Mouse (Mus musculus) liver, embryonic 14.5 days (tissue): ENCODE measurements around the gene Hk1.

Experiments used
- CTCF ChIP-seq: IDR thresholded peaks from 2 replicates; pipeline ENCODE4 v1.5.1; 2016; ENCODE audit warnings: antibody characterized with exemption, low read depth, control low read depth
- EP300 ChIP-seq: IDR thresholded peaks from 2 replicates; pipeline ENCODE4 v1.6.1; 2016; ENCODE audit warnings: antibody characterized with exemption, low read depth

- no peak for TF ChIP-seq CTCF
- no peak for TF ChIP-seq EP300
Observed at GRCm38 (mm10) chr10:62338176-62338575, 41.5 kb downstream of the Hk1 start.
